Mouse (Mus musculus) E14TG2a.4 (cell line): ENCODE measurements at regions not wholly inside any gene's neighbourhood (a gene's known extent, or its start where the extent isn't known, plus 50 kb on each side); places are given as distances from the start of the nearest gene placed in this dataset.

Source experiments
- H3K27me3 ChIP-seq: 2 replicates; pipeline ENCODE4 v1.6.1; 2014; ENCODE audit warnings: low read length, control low read depth; ENCODE audit not compliant: insufficient read depth
- H3K36me3 ChIP-seq: 2 replicates; pipeline ENCODE4 v1.6.1; 2014; ENCODE audit warnings: low read length, control low read depth; ENCODE audit not compliant: insufficient read depth
- H3K4me1 ChIP-seq: replicated peaks from 2 replicates; pipeline ENCODE4 v1.6.1; 2014; ENCODE audit warnings: low read depth, low read length, control low read depth
- H3K4me3 ChIP-seq: replicated peaks from 2 replicates; pipeline ENCODE4 v1.5.1; 2014; ENCODE audit warnings: mild to moderate bottlenecking, low read length
- H3K9me3 ChIP-seq: 2 replicates; pipeline ENCODE4 v1.6.1; 2014; ENCODE audit warnings: low read length, control low read depth
- CTCF ChIP-seq: conservative IDR thresholded peaks from 2 replicates; pipeline ENCODE4 v1.5.1; 2014; ENCODE audit warnings: low read length
- NANOG ChIP-seq: IDR thresholded peaks from 2 replicates; pipeline ENCODE4 v1.6.1; 2014; ENCODE audit warnings: borderline replicate concordance, low read length, mixed read lengths
- POU5F1 ChIP-seq: IDR thresholded peaks from 2 replicates; pipeline ENCODE4 v1.6.1; 2014; ENCODE audit warnings: low read length, borderline replicate concordance

- Histone ChIP-seq H3K4me3 (no peak overlapping the region), H3K9me3 (peaks cover 20% of the 10 kb centered on the region), H3K27me3 (no peaks in the 10 kb centered on the region), H3K4me1 (no peaks in the 10 kb centered on the region), H3K36me3 (no peaks in the 10 kb centered on the region)
- no peak for TF ChIP-seq NANOG
- TF ChIP-seq POU5F1 = no peak
- no peak for TF ChIP-seq CTCF
These were observed 214.2 kb upstream of the Pde3a start for GRCm38 (mm10) chr6:141034824-141035223.

GRCm38 (mm10) chr6:141041358-141041757 lies 207.7 kb upstream of the Pde3a start:
- H3K27me3 ChIP-seq = no peaks in the 10 kb centered on the region
- no peaks in the 10 kb centered on the region for H3K4me1 ChIP-seq
- TF ChIP-seq CTCF (no peak), POU5F1 (no peak), NANOG (no peak)
- no peaks in the 10 kb centered on the region for H3K36me3 ChIP-seq
- peaks cover 19% of the 10 kb centered on the region for H3K9me3 ChIP-seq
- H3K4me3 ChIP-seq = no peak overlapping the region

GRCm38 (mm10) chr6:141041781-141042625 lies 207.1 kb upstream of the Pde3a start:
- no peaks in the 10 kb centered on the region for H3K36me3 ChIP-seq
- H3K9me3 ChIP-seq = peaks cover 13% of the 10 kb centered on the region
- TF ChIP-seq NANOG (no peak), POU5F1 (no peak), CTCF (no peak)
- no peak overlapping the region for H3K4me3 ChIP-seq
- no peaks in the 10 kb centered on the region for H3K4me1 ChIP-seq
- H3K27me3 ChIP-seq = no peaks in the 10 kb centered on the region

GRCm38 (mm10) chr6:141048271-141048670 lies 200.8 kb upstream of the Pde3a start:
- Histone ChIP-seq H3K4me3 (no peak overlapping the region), H3K9me3 (no peaks in the 10 kb centered on the region), H3K4me1 (no peaks in the 10 kb centered on the region), H3K27me3 (no peaks in the 10 kb centered on the region), H3K36me3 (no peaks in the 10 kb centered on the region)
- TF ChIP-seq NANOG (no peak), CTCF (no peak), POU5F1 (no peak)

GRCm38 (mm10) chr6:141050038-141050684 lies 198.9 kb upstream of the Pde3a start:
- Histone ChIP-seq H3K4me1 (no peaks in the 10 kb centered on the region), H3K27me3 (no peaks in the 10 kb centered on the region), H3K9me3 (no peaks in the 10 kb centered on the region), H3K4me3 (no peak overlapping the region), H3K36me3 (no peaks in the 10 kb centered on the region)
- no peak for TF ChIP-seq POU5F1
- no peak for TF ChIP-seq NANOG
- no peak for TF ChIP-seq CTCF

- no peaks in the 10 kb centered on the region for H3K4me1 ChIP-seq
- TF ChIP-seq POU5F1 = no peak
- no peak for TF ChIP-seq NANOG
- no peak for TF ChIP-seq CTCF
- H3K9me3 ChIP-seq = peaks cover 13% of the 10 kb centered on the region
- H3K36me3 ChIP-seq = no peaks in the 10 kb centered on the region
- H3K27me3 ChIP-seq = no peaks in the 10 kb centered on the region
- no peak overlapping the region for H3K4me3 ChIP-seq
These were observed 195.0 kb upstream of the Pde3a start for GRCm38 (mm10) chr6:141054026-141054425.

- Histone ChIP-seq H3K27me3 (no peaks in the 10 kb centered on the region), H3K36me3 (no peaks in the 10 kb centered on the region)
- TF ChIP-seq POU5F1 = no peak
- no peak for TF ChIP-seq CTCF
These were observed 189.7 kb upstream of the Pde3a start for GRCm38 (mm10) chr6:141059250-141059916.

GRCm38 (mm10) chr6:141065724-141066123 lies 183.3 kb upstream of the Pde3a start:
- no peak overlapping the region for H3K4me3 ChIP-seq
- no peaks in the 10 kb centered on the region for H3K9me3 ChIP-seq
- H3K36me3 ChIP-seq = no peaks in the 10 kb centered on the region
- no peaks in the 10 kb centered on the region for H3K27me3 ChIP-seq
- TF ChIP-seq POU5F1 (no peak), NANOG (no peak), CTCF (no peak)
- H3K4me1 ChIP-seq = no peaks in the 10 kb centered on the region

More at GRCm38 (mm10) chr6:141059250-141059916, 189.7 kb upstream of the Pde3a start:
- no peak overlapping the region for H3K4me3 ChIP-seq
- no peaks in the 10 kb centered on the region for H3K4me1 ChIP-seq
- H3K9me3 ChIP-seq = peaks cover 25% of the 10 kb centered on the region
